Mouse (Mus musculus) skeletal muscle tissue, postnatal 0 days (tissue): ENCODE results near the gene Meis2. TPM values are rescaled to one million over a fixed set of nuclear protein-coding genes. Genes with fewer than 3 reads are reported as not detected.

Experiments
- polyA plus RNA-seq: library from polyadenylated mRNA; unstranded; fragments of >200 nt; fragmentation: Nextera tagmentation; extraction: Ambion mirVana; gene quantifications from 2 replicates; pipeline ENCODE4 v1.2.1, GENCODE M21; 2015

Gene Meis2
- polyA plus RNA-seq, result 5.6 and 7.1 TPM in 2 replicates

DNA sequence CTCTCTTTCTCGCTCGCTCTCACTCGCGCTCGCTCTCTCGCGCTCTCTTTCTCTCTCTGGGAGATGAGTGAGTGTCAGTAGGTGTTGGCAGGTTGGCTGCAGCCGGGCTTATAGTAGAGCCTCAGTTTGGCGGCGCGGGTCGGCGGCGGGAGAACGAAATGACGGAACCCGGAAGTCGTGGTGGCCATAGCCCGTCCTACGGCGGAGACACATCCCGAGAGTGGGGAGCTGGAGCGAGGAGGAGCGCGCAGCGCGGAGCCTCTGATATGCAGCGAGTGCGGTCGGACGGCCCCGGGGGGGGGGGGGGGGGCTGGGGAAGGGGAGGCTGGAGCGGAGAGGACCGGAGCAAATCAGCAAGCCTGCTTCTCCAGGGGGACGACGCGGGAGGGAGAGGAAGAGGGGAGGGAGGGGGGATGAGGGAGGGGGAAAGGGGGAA lies at the start of gene Meis2:
Gene Meis2, minus strand, starts transcription at position 270 of the 436 bp plus-strand sequence.

